Mouse (Mus musculus) neural tube, embryonic 15.5 days (tissue): Measurements from ENCODE around the gene Tmem123. TPM values are rescaled to one million over a fixed set of nuclear protein-coding genes. Genes with fewer than 3 reads are reported as not detected.

Experiments used
- ATAC-seq: fragments of 200-750 bp; cut with Nextera tagmentation; 2 replicates; pipeline ENCODE4 v1.8.0; 2017; ENCODE audit warnings: mild to moderate bottlenecking, moderate TSS enrichment, moderate library complexity; ENCODE audit not compliant: low FRiP score
- H3K27ac ChIP-seq: fragments of 300-500 bp; sonication (generic); replicated peaks from 2 replicates; pipeline ENCODE4 v1.5.1; 2015; ENCODE audit warnings: mild to moderate bottlenecking, inconsistent platforms
- H3K27me3 ChIP-seq: fragments of 300-500 bp; sonication (generic); replicated peaks from 2 replicates; pipeline ENCODE4 v1.6.1; 2015; ENCODE audit warnings: inconsistent platforms
- H3K36me3 ChIP-seq: fragments of 300-500 bp; sonication (generic); 2 replicates; pipeline ENCODE4 v1.6.1; 2015; ENCODE audit warnings: inconsistent platforms
- H3K4me1 ChIP-seq: fragments of 300-500 bp; sonication (generic); 2 replicates; pipeline ENCODE4 v1.6.1; 2015; ENCODE audit warnings: inconsistent platforms
- H3K4me2 ChIP-seq: fragments of 300-500 bp; sonication (generic); 2 replicates; pipeline ENCODE4 v1.6.1; 2015; ENCODE audit warnings: inconsistent platforms, mild to moderate bottlenecking, moderate library complexity
- H3K4me3 ChIP-seq: fragments of 300-500 bp; sonication (generic); replicated peaks from 2 replicates; pipeline ENCODE4 v1.5.1; 2015; ENCODE audit warnings: mild to moderate bottlenecking, inconsistent platforms
- H3K9ac ChIP-seq: fragments of 300-500 bp; sonication (generic); replicated peaks from 2 replicates; pipeline ENCODE4 v1.6.1; 2015; ENCODE audit warnings: mild to moderate bottlenecking, inconsistent platforms
- H3K9me3 ChIP-seq: fragments of 300-500 bp; sonication (generic); replicated peaks from 2 replicates; pipeline ENCODE4 v1.6.1; 2016; ENCODE audit warnings: inconsistent platforms
- WGBS: fragments of 180-500 bp; shearing (Covaris S2); methylation state at CpG from one replicate; pipeline ENCODE4 v1.1.7; 2015; ENCODE audit warnings: mixed read lengths; 5-methylcytosine and 5-hydroxymethylcytosine counted together
- polyA plus RNA-seq: library from polyadenylated mRNA; unstranded; fragments of >200 nt; fragmentation: Nextera tagmentation; extraction: Ambion mirVana; gene quantifications from 2 replicates; pipeline ENCODE4 v1.2.1, GENCODE M21; 2015

Tmem123 gene
- polyA plus RNA-seq, 1 experiment from 2014 or later = 13.5 TPM

GRCm38 (mm10) chr9:7775986-7776385 is 12.1 kb downstream of the Tmem123 start:
- ATAC-seq = no peak
- WGBS = 90% methylated on average over 3 of the region's 3 CpGs

GRCm38 (mm10) chr9:7776940-7777339 is 13.1 kb downstream of the Tmem123 start:
- WGBS = 100% methylated on average over 1 of the region's 1 CpGs
- Histone ChIP-seq H3K27ac (no peak overlapping the region), H3K9ac (no peak overlapping the region), H3K27me3 (no peaks in the 10 kb centered on the region), H3K9me3 (no peaks in the 10 kb centered on the region), H3K36me3 (no peaks in the 10 kb centered on the region), H3K4me2 (no peak overlapping the region), H3K4me1 (no peaks in the 10 kb centered on the region), H3K4me3 (no peak overlapping the region)
- ATAC-seq = no peak

More at GRCm38 (mm10) chr9:7775986-7776385, 12.1 kb downstream of the Tmem123 start:
- Histone ChIP-seq H3K4me2 (no peak overlapping the region), H3K4me1 (no peaks in the 10 kb centered on the region), H3K9me3 (no peaks in the 10 kb centered on the region), H3K9ac (no peak overlapping the region), H3K27me3 (no peaks in the 10 kb centered on the region), H3K4me3 (no peak overlapping the region), H3K36me3 (no peaks in the 10 kb centered on the region), H3K27ac (no peak overlapping the region)

GRCm38 (mm10) chr9:7777652-7778051 is 13.8 kb downstream of the Tmem123 start:
- 93% methylated on average over 1 of the region's 1 CpGs for WGBS
- Histone ChIP-seq H3K9me3 (no peaks in the 10 kb centered on the region), H3K36me3 (no peaks in the 10 kb centered on the region), H3K27me3 (no peaks in the 10 kb centered on the region), H3K9ac (no peak overlapping the region), H3K27ac (no peak overlapping the region), H3K4me1 (no peaks in the 10 kb centered on the region), H3K4me2 (no peak overlapping the region), H3K4me3 (no peak overlapping the region)
- ATAC-seq = no peak

- 86% methylated on average over 7 of the region's 7 CpGs for WGBS
- H3K27me3 ChIP-seq = no peaks in the 10 kb centered on the region
- no peaks in the 10 kb centered on the region for H3K4me1 ChIP-seq
- H3K36me3 ChIP-seq = no peaks in the 10 kb centered on the region
- H3K27ac ChIP-seq = no peak overlapping the region
- H3K9ac ChIP-seq = no peak overlapping the region
- H3K4me3 ChIP-seq = no peak overlapping the region
- no peak for ATAC-seq
- no peaks in the 10 kb centered on the region for H3K9me3 ChIP-seq
- H3K4me2 ChIP-seq = no peak overlapping the region
Measured at GRCm38 (mm10) chr9:7778771-7779170, 14.9 kb downstream of the Tmem123 start.

GRCm38 (mm10) chr9:7779786-7780185 is 15.9 kb downstream of the Tmem123 start:
- Histone ChIP-seq H3K4me2 (no peak overlapping the region), H3K4me1 (no peaks in the 10 kb centered on the region), H3K36me3 (no peaks in the 10 kb centered on the region), H3K4me3 (no peak overlapping the region), H3K27me3 (no peaks in the 10 kb centered on the region), H3K27ac (no peak overlapping the region), H3K9ac (no peak overlapping the region), H3K9me3 (no peaks in the 10 kb centered on the region)
- no peak for ATAC-seq
- 95% methylated on average over 4 of the region's 4 CpGs for WGBS

- ATAC-seq = no peak
- Histone ChIP-seq H3K4me1 (no peaks in the 10 kb centered on the region), H3K4me3 (no peak overlapping the region), H3K27me3 (no peaks in the 10 kb centered on the region), H3K27ac (no peak overlapping the region), H3K9ac (no peak overlapping the region), H3K9me3 (no peaks in the 10 kb centered on the region), H3K36me3 (no peaks in the 10 kb centered on the region), H3K4me2 (no peak overlapping the region)
- WGBS = 94% methylated on average over 8 of the region's 8 CpGs
Measured at GRCm38 (mm10) chr9:7780250-7781150, 16.7 kb downstream of the Tmem123 start.

GRCm38 (mm10) chr9:7783823-7784614 is 20.2 kb downstream of the Tmem123 start:
- Histone ChIP-seq H3K4me3 (no peak overlapping the region), H3K27me3 (no peaks in the 10 kb centered on the region), H3K27ac (no peak overlapping the region), H3K4me1 (no peaks in the 10 kb centered on the region), H3K9ac (no peak overlapping the region), H3K36me3 (no peaks in the 10 kb centered on the region), H3K4me2 (no peak overlapping the region), H3K9me3 (no peaks in the 10 kb centered on the region)
- no peak for ATAC-seq
- 87% methylated on average over 15 of the region's 15 CpGs for WGBS

- Histone ChIP-seq H3K4me1 (no peaks in the 10 kb centered on the region), H3K4me2 (no peak overlapping the region), H3K27ac (no peak overlapping the region), H3K9me3 (no peaks in the 10 kb centered on the region), H3K9ac (no peak overlapping the region), H3K27me3 (no peaks in the 10 kb centered on the region), H3K4me3 (no peak overlapping the region), H3K36me3 (no peaks in the 10 kb centered on the region)
- ATAC-seq = no peak
- 54% methylated on average over 1 of the region's 1 CpGs for WGBS
Measured at GRCm38 (mm10) chr9:7784615-7785012, 20.8 kb downstream of the Tmem123 start.

GRCm38 (mm10) chr9:7785396-7785795 is 21.6 kb downstream of the Tmem123 start:
- H3K27ac ChIP-seq = no peak overlapping the region
- WGBS = 87% methylated on average over 3 of the region's 3 CpGs
- H3K4me1 ChIP-seq = no peaks in the 10 kb centered on the region
- ATAC-seq = no peak
- H3K4me3 ChIP-seq = no peak overlapping the region
- H3K36me3 ChIP-seq = no peaks in the 10 kb centered on the region
- H3K27me3 ChIP-seq = no peaks in the 10 kb centered on the region
- H3K9me3 ChIP-seq = no peaks in the 10 kb centered on the region
- H3K4me2 ChIP-seq = no peak overlapping the region
- no peak overlapping the region for H3K9ac ChIP-seq

GRCm38 (mm10) chr9:7786086-7786485 is 22.2 kb downstream of the Tmem123 start:
- 96% methylated on average over 7 of the region's 7 CpGs for WGBS
- H3K36me3 ChIP-seq = no peaks in the 10 kb centered on the region
- H3K9ac ChIP-seq = no peak overlapping the region
- no peaks in the 10 kb centered on the region for H3K27me3 ChIP-seq
- ATAC-seq = no peak
- H3K27ac ChIP-seq = no peak overlapping the region
- no peaks in the 10 kb centered on the region for H3K4me1 ChIP-seq
- H3K4me2 ChIP-seq = no peak overlapping the region
- H3K9me3 ChIP-seq = no peaks in the 10 kb centered on the region
- no peak overlapping the region for H3K4me3 ChIP-seq

GRCm38 (mm10) chr9:7788411-7788810 is 24.6 kb downstream of the Tmem123 start:
- no peaks in the 10 kb centered on the region for H3K27me3 ChIP-seq
- H3K4me1 ChIP-seq = no peaks in the 10 kb centered on the region
- H3K9me3 ChIP-seq = no peaks in the 10 kb centered on the region
- H3K4me3 ChIP-seq = no peak overlapping the region
- no peak overlapping the region for H3K4me2 ChIP-seq
- no peaks in the 10 kb centered on the region for H3K36me3 ChIP-seq
- H3K9ac ChIP-seq = no peak overlapping the region
- WGBS = 89% methylated on average over 6 of the region's 6 CpGs
- H3K27ac ChIP-seq = no peak overlapping the region
- ATAC-seq = no peak
